Mouse (Mus musculus) central nervous system, embryonic 18 days (tissue): Measurements from ENCODE around the gene Tmem179. TPM values are rescaled to one million over a fixed set of nuclear protein-coding genes. Genes with fewer than 3 reads are reported as not detected.

ENCODE experiments used
- polyA plus RNA-seq: library from polyadenylated mRNA; depleted of rRNA; stranded (reverse); fragments of >200 nt; gene quantifications from 2 replicates; pipeline ENCODE4 v1.2.3, GENCODE M21; 2012; rRNA removed

The Tmem179 gene
- polyA plus RNA-seq, result 75.8 and 77.1 TPM in 2 replicates

GRCm38 (mm10) chr12:112516697-112517337 is at the start of gene Tmem179:
TSS of gene Tmem179 (minus strand) at chr12:112516747.

GRCm38 (mm10) chr12:112489134-112489533 is 27.4 kb downstream of the Tmem179 start, which contains the start of gene A530016L24Rik:
TSS of gene A530016L24Rik (plus strand) at chr12:112489448.

Other genes starting within 250 kb of the Tmem179 start
- gene A530016L24Rik, start 27.3 kb downstream of the Tmem179 start, polyA plus RNA-seq, result 0.04 TPM in 1 of 2 replicates, not detected in the other
- gene Inf2, start 72.0 kb upstream of the Tmem179 start, polyA plus RNA-seq, result 9.6 and 12.4 TPM in 2 replicates
- gene Adssl1, start 103.3 kb upstream of the Tmem179 start, polyA plus RNA-seq, result 3.2 and 8.8 TPM in 2 replicates
- gene Siva1, start 127.9 kb upstream of the Tmem179 start, polyA plus RNA-seq, result 44.8 and 45.5 TPM in 2 replicates
- gene Akt1, start 158.1 kb upstream of the Tmem179 start, polyA plus RNA-seq, result 253 and 274 TPM in 2 replicates
- 0.71 and 0.98 TPM in 2 replicates for gene Zbtb42, start 162.1 kb upstream of the Tmem179 start, polyA plus RNA-seq
- 56.3 and 64.0 TPM in 2 replicates for gene Cep170b, start 203.7 kb upstream of the Tmem179 start, polyA plus RNA-seq
- gene Pld4, start 243.9 kb upstream of the Tmem179 start, polyA plus RNA-seq, result 5.6 and 6.2 TPM in 2 replicates